Mouse (Mus musculus) heart, embryonic 13.5 days (tissue): ENCODE data around the gene Clec18a. TPM values are rescaled to one million over a fixed set of nuclear protein-coding genes. Genes with fewer than 3 reads are reported as not detected.
"Not testable (repeated sequence)": the region's sequence is repeated elsewhere in the genome, so short reads cannot be mapped to it uniquely, and the experiment has no call there.

Experiments used
- ATAC-seq: fragments of 200-750 bp; cut with Nextera tagmentation; 2 replicates; pipeline ENCODE4 v1.8.0; 2017; ENCODE audit warnings: moderate TSS enrichment; ENCODE audit not compliant: insufficient number of reproducible peaks, low FRiP score, low TSS enrichment; ENCODE audit errors: extremely low read depth
- H3K27ac ChIP-seq: fragments of 300-500 bp; sonication (generic); replicated peaks from 2 replicates; pipeline ENCODE4 v1.5.1; 2015; ENCODE audit warnings: moderate library complexity, mild to moderate bottlenecking, inconsistent platforms
- H3K27me3 ChIP-seq: fragments of 300-500 bp; sonication (generic); replicated peaks from 2 replicates; pipeline ENCODE4 v1.6.1; 2015; ENCODE audit warnings: mild to moderate bottlenecking, inconsistent platforms
- H3K36me3 ChIP-seq: fragments of 300-500 bp; sonication (generic); 2 replicates; pipeline ENCODE4 v1.6.1; 2015; ENCODE audit warnings: mild to moderate bottlenecking, inconsistent platforms
- H3K4me1 ChIP-seq: fragments of 300-500 bp; sonication (generic); 2 replicates; pipeline ENCODE4 v1.6.1; 2015; ENCODE audit warnings: inconsistent platforms
- H3K4me2 ChIP-seq: fragments of 300-500 bp; sonication (generic); 2 replicates; pipeline ENCODE4 v1.6.1; 2015; ENCODE audit warnings: inconsistent platforms, mild to moderate bottlenecking, moderate library complexity
- H3K4me3 ChIP-seq: fragments of 300-500 bp; sonication (generic); 2 replicates; pipeline ENCODE4 v1.5.1; 2015; ENCODE audit warnings: moderate library complexity, mild to moderate bottlenecking, inconsistent platforms
- H3K9ac ChIP-seq: fragments of 300-500 bp; sonication (generic); 2 replicates; pipeline ENCODE4 v1.6.1; 2015; ENCODE audit warnings: inconsistent platforms, mild to moderate bottlenecking, moderate library complexity
- H3K9me3 ChIP-seq: fragments of 300-500 bp; sonication (generic); 2 replicates; pipeline ENCODE4 v1.6.1; 2016; ENCODE audit warnings: inconsistent platforms
- WGBS: fragments of 180-500 bp; shearing (Covaris S2); methylation state at CpG from one replicate; pipeline ENCODE4 v1.1.7; 2015; ENCODE audit warnings: mixed read lengths; 5-methylcytosine and 5-hydroxymethylcytosine counted together
- microRNA-seq: library from miRNA; unstranded; fragments of <30 nt; microRNA quantifications from one replicate; pipeline ENCODE4, GENCODE M21; 2016
- polyA plus RNA-seq: library from polyadenylated mRNA; unstranded; fragments of >200 nt; fragmentation: Nextera tagmentation; extraction: Ambion mirVana; gene quantifications from 2 replicates; pipeline ENCODE4 v1.2.1, GENCODE M21; 2015

The Clec18a gene
- polyA plus RNA-seq, 1 experiment from 2014 or later, result not detected

DNA sequence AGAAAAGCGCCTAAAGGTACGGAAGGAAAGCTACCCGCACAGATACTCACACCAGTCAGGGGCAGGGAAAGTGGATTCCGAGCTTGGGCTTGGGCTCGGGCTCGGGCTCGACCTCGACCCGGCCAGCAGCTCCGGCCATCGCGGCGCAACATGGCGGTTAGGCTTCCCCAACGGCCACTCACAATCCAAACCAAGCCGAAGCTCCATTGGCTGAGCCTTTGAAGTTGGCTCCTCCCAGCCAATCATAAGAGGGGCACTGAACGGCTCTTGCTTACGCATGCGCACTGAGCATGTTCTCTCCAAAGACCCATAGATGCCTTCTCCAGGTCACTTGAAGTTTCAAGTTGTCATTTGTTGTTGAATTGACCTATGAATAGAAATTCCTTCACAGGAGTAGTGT is 60.7 kb downstream of the Clec18a start, which contains the start of gene Ddx19b:
Gene Ddx19b (minus strand): TSS at position 180 of the 400 bp plus-strand sequence.
- H3K9me3 ChIP-seq, result no peaks in the 10 kb centered on the region
- WGBS, result 93% methylated on average over 19 of the region's 19 CpGs
- H3K27me3 ChIP-seq, result peaks cover 16% of the 10 kb centered on the region
- H3K36me3 ChIP-seq, result peaks cover 8% of the 10 kb centered on the region
- H3K4me1 ChIP-seq, result peaks cover 26% of the 10 kb centered on the region
- no peak for ATAC-seq
- H3K27ac ChIP-seq, result no peak within 1 kb of the TSS
- H3K4me2 ChIP-seq, result no peak within 1 kb of the TSS
- H3K9ac ChIP-seq, result no peak within 1 kb of the TSS
- no peak within 1 kb of the TSS for H3K4me3 ChIP-seq

DNA sequence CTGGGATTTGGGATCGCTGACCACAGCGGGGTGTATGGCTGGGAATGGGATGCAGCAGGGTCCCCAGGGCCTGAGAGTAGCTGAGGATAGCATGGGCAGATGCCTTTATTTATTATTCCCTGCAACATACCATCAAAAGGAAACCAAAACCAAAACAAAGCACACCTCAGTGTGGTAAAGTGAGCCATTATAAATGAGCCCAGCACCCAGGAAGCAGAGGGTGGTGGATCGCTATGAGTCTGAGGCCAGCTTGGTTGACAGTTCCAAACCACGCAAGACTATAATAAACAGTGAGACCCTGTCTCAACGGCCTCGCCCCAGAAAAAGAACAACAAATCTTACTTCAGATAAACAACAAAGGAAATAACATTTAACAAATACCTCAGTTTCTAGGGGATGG is 62.2 kb downstream of the Clec18a start:
- 76% methylated on average over 6 of the region's 6 CpGs for WGBS
- Histone ChIP-seq H3K9me3 (no peaks in the 10 kb centered on the region), H3K9ac (no peak overlapping the region), H3K27me3 (peaks cover 16% of the 10 kb centered on the region), H3K4me2 (no peak overlapping the region), H3K4me3 (no peak overlapping the region), H3K4me1 (peaks cover 19% of the 10 kb centered on the region), H3K27ac (no peak overlapping the region), H3K36me3 (no peaks in the 10 kb centered on the region)
- no peak for ATAC-seq

DNA sequence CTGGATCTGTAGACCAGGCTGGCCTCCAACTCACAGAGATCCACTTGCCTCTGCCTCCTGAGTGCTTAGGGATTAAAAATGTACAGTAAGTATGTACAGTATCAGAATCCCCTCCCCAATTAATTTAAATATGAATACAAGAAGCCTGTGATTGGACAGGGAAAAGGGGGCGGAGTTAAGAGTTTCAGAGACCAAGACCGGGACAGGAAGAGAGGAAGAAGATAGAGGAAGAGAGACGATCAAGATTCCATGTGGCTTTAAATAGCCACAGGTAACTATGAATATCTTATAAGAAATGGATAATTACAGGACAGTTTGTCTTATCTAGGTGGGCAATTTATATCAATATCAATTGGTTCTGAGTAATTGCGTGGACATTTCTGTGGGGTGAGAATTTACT is 62.6 kb downstream of the Clec18a start:
- Histone ChIP-seq H3K27ac (no peak overlapping the region), H3K36me3 (no peaks in the 10 kb centered on the region), H3K4me3 (no peak overlapping the region), H3K4me1 (peaks cover 14% of the 10 kb centered on the region), H3K9me3 (no peaks in the 10 kb centered on the region), H3K27me3 (peaks cover 16% of the 10 kb centered on the region), H3K9ac (no peak overlapping the region), H3K4me2 (no peak overlapping the region)
- ATAC-seq, result no peak
- 42% methylated on average over 4 of the region's 4 CpGs for WGBS

- peaks cover 7% of the 10 kb centered on the region for H3K4me1 ChIP-seq
- H3K4me3 ChIP-seq, result peak overlapping the region; percentile 84
- peak overlapping the region; percentile 90 for H3K9ac ChIP-seq
- peak overlapping the region; percentile 68 for H3K27ac ChIP-seq
- H3K27me3 ChIP-seq, result peaks cover 16% of the 10 kb centered on the region
- peak; percentile 88 for ATAC-seq
- H3K9me3 ChIP-seq, result no peaks in the 10 kb centered on the region
- H3K4me2 ChIP-seq, result peak overlapping the region; percentile 84
- H3K36me3 ChIP-seq, result no peaks in the 10 kb centered on the region
- under 1% methylated on average over 31 of the region's 31 CpGs for WGBS
Measured at GRCm38 (mm10) chr8:111027391-111027937, 64.8 kb downstream of the Clec18a start.

DNA sequence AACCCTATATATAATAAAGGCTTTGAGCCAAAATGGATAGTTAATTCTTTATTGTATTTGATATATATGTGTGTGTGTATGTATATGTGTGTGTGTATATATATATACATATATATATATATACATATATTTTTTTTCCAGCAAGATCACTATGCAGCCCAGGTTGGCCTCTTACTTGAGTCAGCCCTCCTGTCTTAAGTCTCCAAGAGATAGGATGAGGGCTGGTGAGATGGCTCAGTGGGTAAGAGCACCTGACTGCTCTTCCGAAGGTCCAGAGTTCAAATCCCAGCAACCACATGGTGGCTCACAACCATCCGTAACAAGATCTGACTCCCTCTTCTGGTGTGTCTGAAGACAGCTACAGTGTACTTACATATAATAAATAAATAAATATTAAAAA is 65.6 kb downstream of the Clec18a start:
- not testable (repeated sequence) for H3K9me3 ChIP-seq, H3K36me3 ChIP-seq, H3K4me3 ChIP-seq, H3K4me1 ChIP-seq, H3K4me2 ChIP-seq, H3K9ac ChIP-seq, ATAC-seq, H3K27ac ChIP-seq
- H3K27me3 ChIP-seq, result peaks cover 11% of the 10 kb centered on the region
- 90% methylated on average over 2 of the region's 2 CpGs for WGBS

GRCm38 (mm10) chr8:111010230-111010991 is 81.8 kb downstream of the Clec18a start:
- ATAC-seq, H3K4me2 ChIP-seq, H3K4me1 ChIP-seq, H3K9me3 ChIP-seq, H3K9ac ChIP-seq, H3K27me3 ChIP-seq, H3K27ac ChIP-seq, H3K4me3 ChIP-seq: not testable (repeated sequence)
- H3K36me3 ChIP-seq, result peaks cover 73% of the 10 kb centered on the region
- WGBS, result 79% methylated on average over 8 of the region's 10 CpGs

Small RNA genes lying within 50 kb of the gene (microRNA-seq; reads per million reads assigned to microRNA genes)
- gene Gm24103 (not detected), gene Mir3473d (1.2 reads per million)

Other genes starting within 250 kb of the Clec18a start
- gene Cog4, start 245.8 kb downstream of the Clec18a start, polyA plus RNA-seq, result 55.8 and 63.9 TPM in 2 replicates
- 76.9 and 81.2 TPM in 2 replicates for gene Sf3b3, start 245.6 kb downstream of the Clec18a start, polyA plus RNA-seq
- gene Fuk, start 189.9 kb downstream of the Clec18a start, polyA plus RNA-seq, result 6.8 and 7.1 TPM in 2 replicates
- 16.2 and 16.4 TPM in 2 replicates for gene St3gal2, start 172.5 kb downstream of the Clec18a start, polyA plus RNA-seq
- 11.5 and 12.3 TPM in 2 replicates for gene Ddx19a, start 94.6 kb downstream of the Clec18a start, polyA plus RNA-seq
- 3.6 and 4.0 TPM in 2 replicates for gene Ddx19b, start 60.7 kb downstream of the Clec18a start, polyA plus RNA-seq
- 36.2 and 36.4 TPM in 2 replicates for gene Aars, start 59.3 kb downstream of the Clec18a start, polyA plus RNA-seq
- gene Exosc6, start 36.1 kb downstream of the Clec18a start, polyA plus RNA-seq, result 7.7 and 8.0 TPM in 2 replicates
- gene Pdpr, start 2.2 kb upstream of the Clec18a start, polyA plus RNA-seq, result 9.3 and 10.2 TPM in 2 replicates
- gene Glg1, start 166.8 kb upstream of the Clec18a start, polyA plus RNA-seq, result 56.6 and 61.5 TPM in 2 replicates
- 34.6 and 36.1 TPM in 2 replicates for gene Rfwd3, start 207.8 kb upstream of the Clec18a start, polyA plus RNA-seq
- 2.8 TPM in 2 replicates for gene Mlkl, start 245.8 kb upstream of the Clec18a start, polyA plus RNA-seq